Mouse (Mus musculus): ENCODE data around the gene Hoxd9.

GRCm38 (mm10) chr2:74741252-74741978, 43.9 kb downstream of the Hoxd9 start:
- TF ChIP-seq EP300 (IDR thresholded peaks at IDR 0.05; ENCODE audit: low read depth) (no peak), CTCF (IDR thresholded peaks at IDR 0.05; ENCODE audit: low read depth) (no peak)

All from heart, postnatal 0 days (tissue).